Mouse (Mus musculus) lung, adult 2 months (tissue): ENCODE measurements around the gene Sost. TPM values are rescaled to one million over a fixed set of nuclear protein-coding genes. Genes with fewer than 3 reads are reported as not detected.

Source experiments
- DNase-seq: peaks from one replicate; pipeline ENCODE4 v3.0.0; 2022
- H3K4me1 ChIP-seq: fragments of 200-500 bp; 2 replicates; pipeline ENCODE4 v1.6.1; 2011; ENCODE audit warnings: low read length; ENCODE audit not compliant: control insufficient read depth, insufficient read depth
- H3K4me3 ChIP-seq: fragments of 200-500 bp; replicated peaks from 2 replicates; pipeline ENCODE3; 2011; ENCODE audit warnings: low read depth, mild to moderate bottlenecking, control low read depth, low read length; ENCODE audit errors: extremely low read depth
- CTCF ChIP-seq: fragments of 200-500 bp; IDR thresholded peaks from 2 replicates; pipeline ENCODE4 v1.5.1; 2011; ENCODE audit warnings: mild to moderate bottlenecking, low read length, control low read depth; ENCODE audit not compliant: insufficient read depth
- POLR2A ChIP-seq: fragments of 200-500 bp; IDR thresholded peaks from 2 replicates; pipeline ENCODE4 v1.6.1; 2011; ENCODE audit warnings: low read depth, mild to moderate bottlenecking, control low read depth, low read length, borderline replicate concordance; ENCODE audit errors: extremely low read depth
- WGBS: fragments of 180-500 bp; shearing (Covaris S2); methylation state at CpG from one replicate; pipeline ENCODE4 v1.1.7; 2018; 5-methylcytosine and 5-hydroxymethylcytosine counted together
- polyA plus RNA-seq: library from polyadenylated mRNA; depleted of rRNA; stranded (reverse); fragments of >200 nt; gene quantifications from 2 replicates; pipeline ENCODE4 v1.2.3, GENCODE M21; 2012; rRNA removed

The Sost gene
- polyA plus RNA-seq, 1 experiment, result 2.2 TPM

DNA sequence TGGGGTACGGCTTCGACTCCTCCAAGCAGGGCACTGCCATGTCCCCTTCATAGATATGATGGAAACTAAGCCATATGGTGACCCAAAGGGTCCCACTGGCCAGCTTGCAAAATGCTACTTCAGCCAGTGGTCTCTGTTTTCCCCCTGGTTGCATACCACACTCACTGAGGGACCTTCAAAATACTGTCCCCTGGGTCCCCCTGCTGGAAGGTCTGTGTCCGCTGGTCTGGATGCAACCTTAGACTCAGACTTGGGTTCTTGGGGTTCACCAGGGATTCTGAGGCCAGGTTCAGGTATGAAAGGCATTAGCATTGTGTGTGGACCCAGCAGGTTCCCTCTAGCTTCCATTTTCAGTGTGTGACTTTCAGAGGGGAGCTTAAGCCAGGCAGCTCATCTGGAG, 50.0 kb downstream of the Sost start:
- DNase-seq, result no peak
- WGBS, result 73% methylated on average over 3 of the region's 3 CpGs
- TF ChIP-seq POLR2A, result no peak
- TF ChIP-seq CTCF, result no peak
- Histone ChIP-seq H3K4me3 (no peak overlapping the region), H3K4me1 (no peaks in the 10 kb centered on the region)

DNA sequence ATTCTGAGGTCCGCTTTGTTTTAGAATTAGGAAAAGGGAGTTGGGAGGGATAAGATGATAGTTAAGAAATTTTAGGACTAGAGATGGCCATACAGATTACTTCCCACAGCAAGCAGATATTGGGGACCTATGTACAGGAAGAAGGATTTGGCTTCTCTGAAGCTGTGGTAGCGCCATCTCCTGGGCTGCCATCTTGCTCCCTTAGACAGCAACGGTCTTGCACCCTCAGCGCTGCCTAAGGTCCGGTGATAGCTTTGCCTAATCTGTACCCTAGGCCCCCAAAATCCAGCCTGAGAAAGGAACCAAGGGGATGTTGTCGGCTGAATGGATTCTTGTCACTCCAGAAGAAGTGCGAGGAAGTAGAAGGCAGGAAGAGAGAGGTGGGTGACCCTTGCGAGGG, 53.2 kb downstream of the Sost start:
- TF ChIP-seq POLR2A (no peak), CTCF (no peak)
- WGBS, result 65% methylated on average over 8 of the region's 8 CpGs
- no peak for DNase-seq
- Histone ChIP-seq H3K4me1 (no peaks in the 10 kb centered on the region), H3K4me3 (no peak overlapping the region)

Other genes with a start within 250 kb of the Sost start
- 9.8 and 13.1 TPM in 2 replicates for gene Dhx8, start 234.1 kb downstream of the Sost start, polyA plus RNA-seq
- gene Etv4, start 181.6 kb downstream of the Sost start, polyA plus RNA-seq, result 0.60 and 0.95 TPM in 2 replicates
- 4.3 and 4.4 TPM in 2 replicates for gene Meox1, start 72.6 kb downstream of the Sost start, polyA plus RNA-seq
- not detected in 2 replicates for gene Cfap97d1, start 17.3 kb upstream of the Sost start, polyA plus RNA-seq
- gene Dusp3, start 20.0 kb upstream of the Sost start, polyA plus RNA-seq, result 176 and 296 TPM in 2 replicates
- gene Mpp3, start 61.4 kb upstream of the Sost start, polyA plus RNA-seq, result 2.4 and 4.0 TPM in 2 replicates
- gene Cd300lg, start 74.5 kb upstream of the Sost start, polyA plus RNA-seq, result 7.8 and 12.0 TPM in 2 replicates
- 12.8 and 14.4 TPM in 2 replicates for gene Mpp2, start 121.5 kb upstream of the Sost start, polyA plus RNA-seq
- gene Ppy, start 134.3 kb upstream of the Sost start, polyA plus RNA-seq, result 6.3 and 9.8 TPM in 2 replicates
- gene Pyy, start 140.8 kb upstream of the Sost start, polyA plus RNA-seq, result 9.6 TPM in 1 of 2 replicates, not detected in the other
- 0.41 and 0.72 TPM in 2 replicates for gene Nags, start 178.5 kb upstream of the Sost start, polyA plus RNA-seq
- gene Tmem101, start 189.4 kb upstream of the Sost start, polyA plus RNA-seq, result 20.5 and 26.7 TPM in 2 replicates
- gene Lsm12, start 218.3 kb upstream of the Sost start, polyA plus RNA-seq, result 20.8 and 30.6 TPM in 2 replicates
- gene G6pc3, start 222.6 kb upstream of the Sost start, polyA plus RNA-seq, result 74.4 and 82.5 TPM in 2 replicates